Mouse (Mus musculus): ENCODE measurements around the gene Nipbl. TPM values are rescaled to one million over a fixed set of nuclear protein-coding genes. Genes with fewer than 3 reads are reported as not detected.
"Not testable (repeated sequence)": the region's sequence is repeated elsewhere in the genome, so short reads cannot be mapped to it uniquely, and the experiment has no call there.

The Nipbl gene
- 15.1 and 23.7 TPM in 2 replicates for polyA plus RNA-seq (2011; ENCODE audit: insufficient read depth, insufficient read length, low replicate concordance, missing spikeins)

DNA sequence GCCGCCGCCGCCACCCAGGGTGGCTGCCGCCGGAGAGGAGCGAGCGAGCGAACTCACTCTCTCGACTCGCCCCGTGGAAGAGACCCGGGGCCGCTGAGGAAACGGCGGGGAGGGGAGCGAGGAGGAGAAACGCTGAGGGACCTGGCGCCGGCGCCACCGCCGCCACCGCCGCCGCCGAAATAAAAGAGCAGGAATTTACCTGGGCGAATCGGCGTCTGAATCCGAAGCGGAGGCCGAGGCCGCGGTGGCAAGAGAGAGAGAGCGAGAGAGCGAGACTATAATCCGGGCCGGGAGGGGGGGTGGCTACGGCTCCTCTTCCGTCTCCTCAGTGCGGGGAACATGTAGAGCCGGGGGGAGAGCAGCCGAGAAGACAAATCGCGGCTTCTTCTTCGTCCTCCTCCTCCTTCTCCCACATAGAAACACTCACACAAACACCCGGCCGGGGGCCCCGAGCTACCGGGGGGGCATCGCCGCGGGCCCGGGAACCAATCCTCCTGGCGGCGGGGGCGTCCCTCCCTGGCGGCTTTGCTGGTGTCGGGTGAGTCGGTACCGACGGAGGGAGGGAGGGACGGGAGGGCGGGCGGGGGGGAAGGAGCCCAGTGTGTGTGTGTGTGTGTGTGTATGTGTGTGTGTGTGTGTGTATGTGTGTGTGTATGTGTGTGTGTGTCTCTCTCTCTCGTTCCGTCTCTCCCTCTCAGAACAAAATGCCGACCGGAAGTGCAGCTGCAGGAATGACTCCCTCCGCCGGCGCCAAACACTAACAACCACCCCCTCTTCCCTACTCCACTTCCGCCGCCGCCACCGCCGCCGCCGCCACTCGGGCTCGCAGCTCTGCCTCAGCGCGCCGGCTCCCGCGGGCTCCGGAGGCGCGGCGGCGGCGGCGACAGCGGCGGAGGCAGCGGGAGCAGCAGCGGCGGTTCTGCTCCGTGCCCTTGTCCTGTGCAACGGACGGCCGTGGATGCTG, at the start of gene Nipbl:
Gene Nipbl, minus strand, starts transcription at position 538 of the 964 bp plus-strand sequence.
- WGBS: under 1% methylated on average over 96 of the region's 102 CpGs

DNA sequence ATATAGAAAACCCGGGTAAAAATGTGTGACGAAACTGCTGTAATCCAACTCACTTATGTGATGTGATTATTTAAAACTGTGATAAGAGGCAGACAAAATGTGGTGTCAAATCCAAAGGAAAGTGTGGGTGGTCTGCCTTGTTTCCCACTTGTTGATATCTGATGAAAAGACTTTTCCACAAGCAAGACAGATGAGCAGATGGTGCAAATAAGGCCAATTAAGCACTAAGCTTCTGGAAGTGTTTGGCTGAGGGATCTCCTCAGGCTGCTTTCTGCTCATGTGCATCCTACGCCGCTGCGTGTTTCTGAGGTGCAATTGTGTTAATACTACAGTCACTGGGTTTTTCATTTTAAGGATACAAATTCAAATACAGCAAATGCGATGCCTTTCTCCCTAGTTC, 41.0 kb upstream of the Nipbl start:
- no peaks in the 10 kb centered on the region for H3K4me1 ChIP-seq (ENCODE audit: control insufficient read depth, insufficient read depth, low read length)
- H3K4me3 ChIP-seq (replicated peaks; ENCODE audit: control insufficient read depth, low read depth, low read length): no peak overlapping the region
- 82% methylated on average over 6 of the region's 6 CpGs for WGBS
- H3K27ac ChIP-seq (ENCODE audit: control insufficient read depth, insufficient read depth, low read depth, low read length, poor library complexity): no peak overlapping the region
- TF ChIP-seq POLR2A (IDR thresholded peaks at IDR 0.05; ENCODE audit: borderline replicate concordance, control insufficient read depth, low read depth, low read length): no peak
- TF ChIP-seq CTCF (IDR thresholded peaks at IDR 0.05; ENCODE audit: control insufficient read depth, insufficient read depth, low read length): no peak

More for the DNA sequence above, at the start of gene Nipbl:
- TF ChIP-seq POLR2A (IDR thresholded peaks at IDR 0.05; ENCODE audit: borderline replicate concordance, control insufficient read depth, low read depth, low read length): peak; percentile 51
- no peak for TF ChIP-seq CTCF (IDR thresholded peaks at IDR 0.05; ENCODE audit: control insufficient read depth, insufficient read depth, low read length)
- H3K27ac ChIP-seq (ENCODE audit: control insufficient read depth, insufficient read depth, low read depth, low read length, poor library complexity): peak within 1 kb of the TSS; percentile 99
- peak within 1 kb of the TSS; percentile 86 for H3K4me3 ChIP-seq (replicated peaks; ENCODE audit: control insufficient read depth, low read depth, low read length)
- H3K4me1 ChIP-seq (ENCODE audit: control insufficient read depth, insufficient read depth, low read length): no peaks in the 10 kb centered on the region; the same call in 1 of the 2 replicates

DNA sequence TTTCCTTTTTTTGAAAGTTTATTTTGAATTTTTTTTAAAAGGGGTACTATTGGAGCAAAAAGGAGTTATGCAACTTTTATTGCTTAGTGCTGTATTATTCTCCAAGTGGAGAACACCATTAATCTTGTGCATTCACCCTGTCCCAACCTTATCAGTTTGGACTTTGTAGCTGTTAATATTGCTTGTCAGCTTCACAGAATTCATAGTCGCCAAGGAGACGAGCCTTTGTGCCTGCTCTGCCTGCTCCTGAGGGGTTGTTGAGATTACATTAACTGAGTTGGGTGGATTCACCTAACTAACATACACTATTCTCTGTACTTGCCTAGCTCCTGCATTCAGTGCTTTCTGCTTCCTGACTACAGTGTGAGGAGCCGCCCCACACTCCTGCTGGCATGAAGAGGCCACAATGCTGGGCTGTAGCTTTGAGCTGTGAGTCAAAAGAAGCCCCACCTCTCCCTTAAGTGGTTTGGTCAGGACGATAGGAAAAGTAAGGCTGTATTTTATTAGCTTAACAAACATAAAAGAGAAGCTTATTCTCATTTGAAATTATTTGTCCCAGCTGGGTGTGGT, 24.8 kb upstream of the Nipbl start:
- H3K4me1 ChIP-seq (ENCODE audit: control insufficient read depth, insufficient read depth, low read length): no peaks in the 10 kb centered on the region
- 81% methylated on average over 4 of the region's 4 CpGs for WGBS
- H3K4me3 ChIP-seq (replicated peaks; ENCODE audit: control insufficient read depth, low read depth, low read length): no peak overlapping the region
- TF ChIP-seq CTCF (IDR thresholded peaks at IDR 0.05; ENCODE audit: control insufficient read depth, insufficient read depth, low read length) (no peak), POLR2A (IDR thresholded peaks at IDR 0.05; ENCODE audit: borderline replicate concordance, control insufficient read depth, low read depth, low read length) (no peak)
- no peak overlapping the region for H3K27ac ChIP-seq (ENCODE audit: control insufficient read depth, insufficient read depth, low read depth, low read length, poor library complexity)

DNA sequence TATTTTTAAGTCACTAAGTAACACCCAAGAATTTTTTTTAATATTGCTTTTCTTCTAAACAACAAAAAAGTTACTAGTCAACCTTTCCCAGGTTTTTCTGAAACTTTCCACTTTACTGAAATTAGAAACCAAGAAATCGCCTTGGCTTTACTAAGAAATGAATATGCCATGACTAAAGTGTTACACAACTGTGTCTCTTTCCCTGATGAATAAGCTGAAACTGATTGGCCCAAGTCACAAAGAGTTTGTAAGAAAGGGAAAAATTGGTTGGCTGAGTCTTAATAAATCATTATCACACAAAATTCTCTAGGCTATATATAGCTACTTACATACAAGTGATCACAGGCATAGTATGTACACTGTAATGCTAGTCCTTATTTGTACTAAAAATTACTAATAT, 19.3 kb upstream of the Nipbl start:
- WGBS: 77% methylated on average over 1 of the region's 1 CpGs
- Histone ChIP-seq H3K4me1 (ENCODE audit: control insufficient read depth, insufficient read depth, low read length) (peaks cover 2% of the 10 kb centered on the region; the same call in 1 of the 2 replicates), H3K27ac (ENCODE audit: control insufficient read depth, insufficient read depth, low read depth, low read length, poor library complexity) (no peak overlapping the region), H3K4me3 (replicated peaks; ENCODE audit: control insufficient read depth, low read depth, low read length) (no peak overlapping the region)
- TF ChIP-seq POLR2A (IDR thresholded peaks at IDR 0.05; ENCODE audit: borderline replicate concordance, control insufficient read depth, low read depth, low read length) (no peak), CTCF (IDR thresholded peaks at IDR 0.05; ENCODE audit: control insufficient read depth, insufficient read depth, low read length) (no peak)

DNA sequence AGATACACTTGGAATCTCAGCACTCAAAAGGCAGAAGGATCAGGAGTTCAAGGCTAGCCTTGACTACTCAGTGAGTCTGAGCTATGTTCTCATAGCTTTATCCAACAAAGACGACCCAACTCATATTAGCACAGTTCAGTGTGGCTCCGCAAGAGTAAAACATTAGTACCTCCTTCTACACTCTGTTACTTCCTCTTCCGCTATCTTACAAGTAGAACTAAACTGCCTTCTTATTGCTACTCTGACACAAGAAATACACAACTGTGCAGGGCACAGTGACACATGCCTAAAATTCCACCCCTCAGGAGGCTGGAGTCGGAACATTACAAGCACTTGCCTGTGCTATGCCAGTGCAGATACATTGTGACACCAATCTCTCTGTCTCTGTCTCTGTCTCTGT, 18.5 kb upstream of the Nipbl start:
- WGBS: 53% methylated on average over 4 of the region's 4 CpGs
- H3K27ac ChIP-seq (ENCODE audit: control insufficient read depth, insufficient read depth, low read depth, low read length, poor library complexity): no peak overlapping the region; the same call in 1 of the 2 replicates
- H3K4me1 ChIP-seq (ENCODE audit: control insufficient read depth, insufficient read depth, low read length): peaks cover 3% of the 10 kb centered on the region; the same call in 1 of the 2 replicates
- H3K4me3 ChIP-seq (replicated peaks; ENCODE audit: control insufficient read depth, low read depth, low read length): no peak overlapping the region
- TF ChIP-seq POLR2A (IDR thresholded peaks at IDR 0.05; ENCODE audit: borderline replicate concordance, control insufficient read depth, low read depth, low read length): no peak
- TF ChIP-seq CTCF (IDR thresholded peaks at IDR 0.05; ENCODE audit: control insufficient read depth, insufficient read depth, low read length): no peak

DNA sequence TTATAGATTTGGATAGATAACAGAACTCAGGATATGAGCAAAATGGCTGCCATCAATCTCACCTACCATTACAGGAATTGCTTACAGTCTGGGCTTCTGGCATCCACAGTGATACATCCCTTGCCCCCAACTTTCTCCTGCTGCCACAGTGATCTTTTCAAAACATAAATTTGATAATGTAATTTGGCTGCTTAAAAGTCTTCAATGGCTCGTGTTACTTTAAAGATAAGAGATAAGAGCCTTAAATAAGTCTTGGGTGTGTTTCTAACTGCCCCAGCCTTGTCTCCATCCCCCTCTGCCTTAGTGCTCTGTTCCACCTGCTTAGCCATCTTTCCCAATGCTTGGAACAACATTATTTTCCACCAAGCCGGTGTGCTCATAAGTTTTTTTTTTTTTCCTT, 16.6 kb upstream of the Nipbl start:
- WGBS: 63% methylated on average over 2 of the region's 2 CpGs
- TF ChIP-seq POLR2A (IDR thresholded peaks at IDR 0.05; ENCODE audit: borderline replicate concordance, control insufficient read depth, low read depth, low read length) (no peak), CTCF (IDR thresholded peaks at IDR 0.05; ENCODE audit: control insufficient read depth, insufficient read depth, low read length) (no peak)
- no peak overlapping the region for H3K27ac ChIP-seq (ENCODE audit: control insufficient read depth, insufficient read depth, low read depth, low read length, poor library complexity)
- H3K4me1 ChIP-seq (ENCODE audit: control insufficient read depth, insufficient read depth, low read length): peaks cover 3% of the 10 kb centered on the region; the same call in 1 of the 2 replicates
- no peak overlapping the region for H3K4me3 ChIP-seq (replicated peaks; ENCODE audit: control insufficient read depth, low read depth, low read length)

DNA sequence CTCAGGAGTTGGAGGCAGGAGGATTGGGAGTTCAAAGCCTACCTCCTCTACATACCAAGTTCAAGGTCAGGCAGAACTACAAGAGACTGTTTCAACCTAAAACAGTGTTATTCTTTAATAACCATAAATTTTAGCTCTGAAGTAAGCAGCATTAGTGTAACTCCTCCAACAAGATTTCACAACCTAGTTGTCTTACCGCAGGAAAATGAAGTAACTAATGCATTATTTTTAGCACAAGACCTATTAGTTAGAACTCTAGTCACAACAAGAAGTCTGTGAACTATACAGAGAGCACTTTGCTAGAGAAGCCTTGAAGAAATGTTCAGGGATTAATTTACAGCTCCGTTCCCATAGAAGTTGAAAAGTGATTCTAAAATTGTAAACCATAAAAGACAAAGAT, 15.7 kb upstream of the Nipbl start:
- 30% methylated on average over 2 of the region's 2 CpGs for WGBS

DNA sequence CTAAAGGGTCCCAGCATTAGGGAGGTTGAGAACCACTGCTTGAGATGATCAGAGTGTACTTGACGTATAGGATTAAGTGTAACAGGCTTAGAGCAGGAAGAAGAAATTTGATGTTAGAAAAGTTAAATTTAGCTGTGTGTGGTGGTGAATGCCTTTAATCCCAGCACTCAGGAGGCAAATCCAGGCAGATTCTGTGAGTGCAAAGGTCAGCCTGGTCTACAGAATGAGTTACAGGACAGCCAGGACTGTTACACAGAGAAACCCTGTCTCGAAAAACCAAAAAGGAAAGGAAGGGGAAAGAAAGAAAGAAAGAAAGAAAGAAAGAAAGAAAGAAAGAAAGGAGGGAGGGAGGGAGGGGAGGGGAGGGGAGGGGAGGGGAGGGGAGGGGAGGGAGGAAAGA, 12.0 kb upstream of the Nipbl start:
- WGBS: 68% methylated on average over 1 of the region's 2 CpGs
- H3K4me3 ChIP-seq (replicated peaks; ENCODE audit: control insufficient read depth, low read depth, low read length); H3K4me1 ChIP-seq (ENCODE audit: control insufficient read depth, insufficient read depth, low read length); H3K27ac ChIP-seq (ENCODE audit: control insufficient read depth, insufficient read depth, low read depth, low read length, poor library complexity): not testable (repeated sequence)

More for the DNA sequence above, 15.7 kb upstream of the Nipbl start:
- H3K27ac ChIP-seq (ENCODE audit: control insufficient read depth, insufficient read depth, low read depth, low read length, poor library complexity): no peak overlapping the region
- no peak overlapping the region for H3K4me3 ChIP-seq (replicated peaks; ENCODE audit: control insufficient read depth, low read depth, low read length)
- TF ChIP-seq CTCF (IDR thresholded peaks at IDR 0.05; ENCODE audit: control insufficient read depth, insufficient read depth, low read length) (no peak), POLR2A (IDR thresholded peaks at IDR 0.05; ENCODE audit: borderline replicate concordance, control insufficient read depth, low read depth, low read length) (no peak)
- H3K4me1 ChIP-seq (ENCODE audit: control insufficient read depth, insufficient read depth, low read length): peaks cover 3% of the 10 kb centered on the region; the same call in 1 of the 2 replicates

Data from bone marrow, adult 2 months (tissue).